Mouse (Mus musculus) layer of hippocampus, adult 11-12 months (tissue): ENCODE data around the gene Evi5.

Source experiments
- DNase-seq: peaks from one replicate; pipeline ENCODE4 v3.0.0; 2022; ENCODE audit warnings: low spot score

The Evi5 gene

GRCm38 (mm10) chr5:107801234-107801633, 73.7 kb downstream of the Evi5 start:
- DNase-seq, result no peak

DNA sequence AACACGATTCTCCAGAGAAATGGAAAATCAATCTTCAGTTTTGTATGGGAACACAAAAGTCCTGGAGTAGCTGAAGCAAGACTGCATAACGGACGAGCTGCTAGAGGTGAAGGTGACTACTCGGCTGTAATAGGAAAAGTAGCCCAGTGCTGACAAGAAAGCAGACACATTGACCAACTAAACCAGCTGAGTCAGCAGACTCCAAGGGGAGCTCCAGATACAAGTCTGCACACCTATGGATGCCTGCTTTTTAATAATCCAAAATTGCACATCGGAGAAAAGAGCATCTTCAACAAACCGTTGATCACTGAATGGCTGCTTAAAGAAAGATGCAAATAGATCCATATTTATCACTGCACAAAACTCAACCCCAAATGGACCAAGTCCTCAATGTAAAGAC, 76.6 kb downstream of the Evi5 start:
- DNase-seq, result no peak

GRCm38 (mm10) chr5:107793927-107794326, 81.0 kb downstream of the Evi5 start:
- no peak for DNase-seq

- DNase-seq, result no peak
Observed at GRCm38 (mm10) chr5:107793258-107793657, 81.6 kb downstream of the Evi5 start.

DNA sequence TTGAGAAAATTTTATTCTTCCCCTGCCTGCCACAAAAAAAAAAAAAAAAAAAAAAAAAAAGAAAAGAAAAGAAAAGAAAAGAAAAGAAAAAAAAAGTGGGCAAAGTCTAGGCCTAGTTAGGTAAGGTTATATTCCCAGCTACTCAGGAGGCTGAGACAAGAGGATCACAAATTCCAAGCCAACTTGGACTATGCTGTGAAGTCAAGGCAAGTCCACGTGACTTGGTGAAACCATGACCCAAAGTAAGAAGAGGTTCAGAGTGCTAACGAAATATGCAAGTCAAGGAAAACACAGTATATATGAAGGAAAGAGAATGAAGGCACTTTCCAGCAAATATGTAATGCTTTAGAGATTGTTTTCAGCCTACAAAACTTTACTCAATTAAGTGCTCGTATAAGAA, 82.4 kb downstream of the Evi5 start:
- DNase-seq, result no peak

- no peak for DNase-seq
Observed at GRCm38 (mm10) chr5:107791966-107792365, 82.9 kb downstream of the Evi5 start.

GRCm38 (mm10) chr5:107789492-107789891, 85.4 kb downstream of the Evi5 start:
- no peak for DNase-seq

- DNase-seq, result no peak
Observed at GRCm38 (mm10) chr5:107787682-107788443, 87.0 kb downstream of the Evi5 start.

DNA sequence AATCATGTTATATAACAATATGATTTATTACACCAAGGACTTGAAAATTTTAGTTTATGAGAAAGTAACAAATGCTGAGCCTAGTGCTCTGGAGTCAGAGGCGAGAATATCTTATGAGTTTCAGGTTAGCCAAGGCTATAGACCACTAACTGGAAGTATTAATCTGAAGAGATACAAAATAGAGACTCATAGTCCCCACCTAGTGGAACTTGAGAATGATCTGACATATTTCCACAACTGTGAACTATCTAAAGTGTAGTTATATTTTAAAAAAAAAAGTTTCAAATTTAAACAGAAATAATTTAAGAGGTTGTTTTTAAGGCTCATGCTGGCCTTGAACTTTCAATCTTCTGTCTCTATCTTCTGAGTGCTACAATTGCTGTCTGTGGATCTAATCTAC, 92.5 kb downstream of the Evi5 start:
- no peak for DNase-seq

GRCm38 (mm10) chr5:107778763-107779162, 96.1 kb downstream of the Evi5 start:
- DNase-seq, result no peak

GRCm38 (mm10) chr5:107777545-107777830, 97.4 kb downstream of the Evi5 start:
- no peak for DNase-seq

DNA sequence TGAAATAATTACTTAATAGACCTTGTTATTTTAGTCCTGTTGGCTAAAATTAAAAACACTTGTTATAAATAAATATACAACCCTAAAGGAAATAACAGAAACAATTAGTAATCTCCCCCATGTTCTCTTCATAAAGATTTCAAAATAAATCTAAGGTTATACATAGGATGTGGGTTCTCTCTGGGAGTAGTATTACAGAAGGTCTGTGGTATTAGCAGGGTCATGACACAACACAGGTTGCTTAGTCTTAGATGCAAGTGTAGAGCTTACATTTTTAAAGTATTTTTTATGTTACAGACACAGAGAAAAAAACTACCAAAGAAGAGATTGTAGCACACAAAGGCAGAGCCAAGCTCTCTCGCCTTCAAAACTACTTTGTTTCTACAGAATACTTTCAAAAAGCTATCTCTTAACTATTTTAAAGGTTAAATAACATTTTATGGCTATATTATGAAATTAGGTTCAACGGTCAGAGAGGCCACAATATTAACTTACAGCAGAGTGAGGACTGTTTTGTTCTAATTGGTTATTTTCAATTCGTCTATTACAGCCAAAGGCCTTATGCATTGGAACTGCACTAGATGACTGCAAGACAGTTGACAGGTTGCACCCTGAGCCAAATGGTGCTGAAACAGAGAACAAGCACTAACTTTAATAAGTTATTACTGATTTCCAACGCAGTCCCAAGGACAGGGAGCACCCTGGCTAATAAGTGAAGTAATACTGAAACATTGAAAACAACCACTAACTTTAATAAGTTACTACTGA, 97.9 kb downstream of the Evi5 start:
- no peak for DNase-seq

- DNase-seq, result no peak
Observed at GRCm38 (mm10) chr5:107775875-107776274, 99.0 kb downstream of the Evi5 start.

- DNase-seq, result no peak
Observed at GRCm38 (mm10) chr5:107772049-107772448, 102.9 kb downstream of the Evi5 start.

DNA sequence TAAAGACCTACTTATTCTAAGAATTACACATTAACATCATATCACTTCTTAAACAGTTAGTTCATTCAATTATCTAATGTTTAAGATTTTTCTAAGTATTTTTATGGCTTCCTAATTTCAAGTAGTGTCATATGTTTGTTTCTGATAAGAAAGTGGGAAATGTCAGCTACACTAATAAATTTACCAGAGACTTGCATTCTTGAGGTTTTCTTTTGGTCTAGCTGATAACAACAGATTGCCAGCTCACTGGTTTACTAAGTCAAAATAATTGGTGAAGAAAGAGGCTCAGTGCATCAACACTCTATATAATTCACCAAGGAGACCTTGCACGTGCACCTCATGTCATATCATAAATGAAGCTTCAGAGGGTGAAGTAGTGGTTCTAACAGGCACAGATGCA, 106.7 kb downstream of the Evi5 start:
- no peak for DNase-seq

GRCm38 (mm10) chr5:107765946-107766345, 109.0 kb downstream of the Evi5 start:
- DNase-seq, result no peak

DNA sequence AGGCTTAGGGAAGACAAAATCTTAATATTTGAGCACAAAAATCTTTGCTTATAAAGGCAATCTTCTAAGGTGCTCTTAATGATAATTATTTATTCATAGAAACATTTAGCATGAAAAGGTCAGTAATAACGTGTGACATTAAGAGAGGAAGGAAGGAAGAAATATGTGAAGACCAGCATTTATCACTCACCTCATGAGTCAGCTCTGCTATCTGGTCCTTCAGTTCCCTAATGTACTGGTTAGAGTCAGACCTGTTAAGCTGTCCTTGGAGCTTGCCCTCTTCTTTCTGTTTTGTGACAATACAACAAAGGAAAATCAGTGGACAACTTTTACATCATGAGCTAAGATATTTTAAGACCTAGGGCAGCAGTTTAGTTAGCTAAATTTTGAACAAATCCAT, 110.4 kb downstream of the Evi5 start:
- no peak for DNase-seq

- no peak for DNase-seq
Observed at GRCm38 (mm10) chr5:107763674-107764073, 111.2 kb downstream of the Evi5 start.

GRCm38 (mm10) chr5:107759121-107759520, 115.8 kb downstream of the Evi5 start:
- DNase-seq, result no peak

DNA sequence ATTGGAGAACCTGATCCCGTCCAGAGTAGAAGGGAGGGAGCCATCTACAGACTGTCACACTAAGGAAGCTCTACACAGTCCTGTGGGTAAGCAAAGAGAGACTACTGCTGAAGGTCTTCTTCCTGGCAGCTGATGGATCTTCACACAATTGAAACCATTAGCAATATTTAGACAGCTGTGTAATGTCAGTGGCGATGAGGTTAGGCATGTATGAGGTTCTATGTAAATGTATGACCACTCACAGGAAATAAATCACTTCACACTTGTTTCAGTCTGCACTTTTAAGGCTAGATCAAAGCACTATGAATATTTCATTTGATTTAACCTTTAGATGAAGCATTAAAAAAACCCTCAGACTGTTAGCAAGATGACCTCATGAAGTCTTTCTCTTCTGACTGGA, 118.8 kb downstream of the Evi5 start:
- no peak for DNase-seq

- no peak for DNase-seq
Observed at GRCm38 (mm10) chr5:107754740-107755139, 120.2 kb downstream of the Evi5 start.

- DNase-seq, result no peak
Observed at GRCm38 (mm10) chr5:107753656-107754055, 121.3 kb downstream of the Evi5 start.

- DNase-seq, result no peak
Observed at GRCm38 (mm10) chr5:107749229-107749916, 125.5 kb downstream of the Evi5 start.
